Mouse (Mus musculus): Measurements from ENCODE around the gene Cacna1h. TPM values are rescaled to one million over a fixed set of nuclear protein-coding genes. Genes with fewer than 3 reads are reported as not detected.
A peak's percentile ranks its signal among the peaks of the same experiment; 100 is the strongest.

The Cacna1h gene
- polyA plus RNA-seq, 1 experiment from 2014 or later = 8.8 TPM

DNA sequence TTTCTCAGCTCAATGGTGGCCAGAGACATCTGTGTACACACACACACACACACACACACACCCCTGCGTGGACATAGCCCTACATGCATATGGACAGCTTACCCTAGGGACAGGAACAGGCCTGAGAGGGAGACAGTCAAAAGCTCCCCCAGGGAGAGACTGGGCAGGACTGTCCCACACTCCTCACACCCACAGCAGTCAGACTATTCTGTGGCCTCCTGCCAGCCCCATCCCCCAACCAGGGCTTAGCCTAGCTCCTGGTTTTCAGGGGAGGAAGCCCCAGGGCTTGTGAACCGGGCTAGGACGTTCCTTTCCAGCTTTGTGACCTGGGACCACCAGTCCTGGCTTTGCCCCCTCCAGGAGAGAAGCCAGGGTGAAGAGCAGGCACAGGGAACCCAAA, 17.4 kb downstream of the Cacna1h start:
- ATAC-seq (ENCODE audit: insufficient number of reproducible peaks, insufficient read depth, low FRiP score, low read depth) = peak; percentile 32; the same call in 1 of the 2 replicates
- 13% methylated on average over 3 of the region's 3 CpGs for WGBS
- Histone ChIP-seq H3K27ac (replicated peaks in 1 of 2; ENCODE audit: control insufficient read depth in 1 of 2, insufficient read depth in 1 of 2, low read depth in 2 of 2, low read length in 2 of 2) (peak overlapping the region; percentile 54 to 65), H3K4me1 (ENCODE audit: control insufficient read depth in 2 of 2, insufficient read depth in 2 of 2, low read length in 2 of 2) (peaks cover 52 to 60% of the 10 kb centered on the region in 2 experiments), H3K9ac (ENCODE audit: low read length) (peak overlapping the region; percentile 2; the same call in 1 of the 2 replicates), H3K36me3 (ENCODE audit: control insufficient read depth, insufficient read depth, low read length) (0 out of 2 replicates have a peak, but pooled peaks cover 6% of the 10 kb centered on the region), H3K9me3 (ENCODE audit: control insufficient read depth, low read length) (no peaks in the 10 kb centered on the region), H3K27me3 (ENCODE audit: control insufficient read depth, insufficient read depth, low read length) (no peaks in the 10 kb centered on the region), H3K4me3 (ENCODE audit: control insufficient read depth in 1 of 2, insufficient read depth in 1 of 2, low read depth in 1 of 2, low read length in 2 of 2) (no peak overlapping the region), H3K4me2 (ENCODE audit: low read length) (peak overlapping the region; percentile 28; the same call in 1 of the 2 replicates)

- no peak for ATAC-seq (ENCODE audit: insufficient number of reproducible peaks, insufficient read depth, low FRiP score, low read depth)
- Histone ChIP-seq H3K4me1 (ENCODE audit: control insufficient read depth in 2 of 2, insufficient read depth in 2 of 2, low read length in 2 of 2) (peaks cover 58 to 68% of the 10 kb centered on the region in 2 experiments), H3K4me2 (ENCODE audit: low read length) (peak overlapping the region; percentile 8; the same call in 1 of the 2 replicates), H3K27me3 (ENCODE audit: control insufficient read depth, insufficient read depth, low read length) (no peaks in the 10 kb centered on the region), H3K27ac (replicated peaks in 1 of 2; ENCODE audit: control insufficient read depth in 1 of 2, insufficient read depth in 1 of 2, low read depth in 2 of 2, low read length in 2 of 2) (peak overlapping the region; percentile 54 to 65), H3K36me3 (ENCODE audit: control insufficient read depth, insufficient read depth, low read length) (0 out of 2 replicates have a peak, but pooled peaks cover 5% of the 10 kb centered on the region), H3K4me3 (ENCODE audit: control insufficient read depth in 1 of 2, insufficient read depth in 1 of 2, low read depth in 1 of 2, low read length in 2 of 2) (no peak overlapping the region), H3K9ac (ENCODE audit: low read length) (peak overlapping the region; percentile 2; the same call in 1 of the 2 replicates), H3K9me3 (ENCODE audit: control insufficient read depth, low read length) (no peaks in the 10 kb centered on the region)
- 9% methylated on average over 6 of the region's 6 CpGs for WGBS
Measured at GRCm38 (mm10) chr17:25415421-25415913, 18.1 kb downstream of the Cacna1h start.

DNA sequence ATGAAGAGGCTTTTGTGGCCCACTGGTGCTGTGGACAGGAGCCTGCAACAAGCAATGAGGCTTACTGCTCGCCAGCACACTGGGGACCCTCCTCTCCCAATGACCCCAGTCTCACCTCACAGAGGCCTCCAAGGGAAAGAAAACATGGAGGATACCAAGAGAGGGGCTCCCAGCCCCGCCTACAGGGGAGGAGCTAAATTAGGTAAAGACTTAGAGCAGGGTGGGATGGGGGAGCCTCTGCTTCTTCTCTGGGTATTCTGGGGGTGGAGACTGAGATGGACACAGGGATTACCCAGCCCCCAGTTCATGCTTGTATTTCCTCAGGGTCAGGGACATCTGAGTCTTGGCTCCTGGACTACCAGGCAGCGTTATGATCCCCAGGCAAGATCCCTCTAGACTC, 18.7 kb downstream of the Cacna1h start:
- Histone ChIP-seq H3K9ac (ENCODE audit: low read length) (0 out of 2 replicates have a peak overlapping the region, but pooled peaks have one; percentile 21), H3K4me1 (ENCODE audit: control insufficient read depth in 2 of 2, insufficient read depth in 2 of 2, low read length in 2 of 2) (peaks cover 64 to 70% of the 10 kb centered on the region in 2 experiments)

GRCm38 (mm10) chr17:25414209-25414608, 19.4 kb downstream of the Cacna1h start:
- no peak overlapping the region for H3K4me2 ChIP-seq (ENCODE audit: low read length)
- no peaks in the 10 kb centered on the region for H3K9me3 ChIP-seq (ENCODE audit: control insufficient read depth, low read length)
- ATAC-seq (ENCODE audit: insufficient number of reproducible peaks, insufficient read depth, low FRiP score, low read depth) = no peak
- peak overlapping the region in 1 of 2 experiments; percentile 54; a peak in 2 of 4 replicates for H3K27ac ChIP-seq (replicated peaks in 1 of 2; ENCODE audit: control insufficient read depth in 1 of 2, insufficient read depth in 1 of 2, low read depth in 2 of 2, low read length in 2 of 2)
- no peak overlapping the region for H3K9ac ChIP-seq (ENCODE audit: low read length)
- H3K4me1 ChIP-seq (ENCODE audit: control insufficient read depth in 2 of 2, insufficient read depth in 2 of 2, low read length in 2 of 2) = peaks cover 68 to 70% of the 10 kb centered on the region in 2 experiments
- H3K36me3 ChIP-seq (ENCODE audit: control insufficient read depth, insufficient read depth, low read length) = 0 out of 2 replicates have a peak, but pooled peaks cover 3% of the 10 kb centered on the region
- H3K4me3 ChIP-seq (ENCODE audit: control insufficient read depth in 1 of 2, insufficient read depth in 1 of 2, low read depth in 1 of 2, low read length in 2 of 2) = no peak overlapping the region
- 45% methylated on average over 4 of the region's 4 CpGs for WGBS
- no peaks in the 10 kb centered on the region for H3K27me3 ChIP-seq (ENCODE audit: control insufficient read depth, insufficient read depth, low read length)

More for the DNA sequence above, 18.7 kb downstream of the Cacna1h start:
- no peak for ATAC-seq (ENCODE audit: insufficient number of reproducible peaks, insufficient read depth, low FRiP score, low read depth)
- peak overlapping the region in 1 of 2 experiments; percentile 54; a peak in 2 of 4 replicates for H3K27ac ChIP-seq (replicated peaks in 1 of 2; ENCODE audit: control insufficient read depth in 1 of 2, insufficient read depth in 1 of 2, low read depth in 2 of 2, low read length in 2 of 2)
- no peak overlapping the region for H3K4me2 ChIP-seq (ENCODE audit: low read length)
- no peaks in the 10 kb centered on the region for H3K9me3 ChIP-seq (ENCODE audit: control insufficient read depth, low read length)
- H3K4me3 ChIP-seq (ENCODE audit: control insufficient read depth in 1 of 2, insufficient read depth in 1 of 2, low read depth in 1 of 2, low read length in 2 of 2) = no peak overlapping the region
- no peaks in the 10 kb centered on the region for H3K27me3 ChIP-seq (ENCODE audit: control insufficient read depth, insufficient read depth, low read length)
- WGBS = 43% methylated on average over 3 of the region's 3 CpGs
- 0 out of 2 replicates have a peak, but pooled peaks cover 3% of the 10 kb centered on the region for H3K36me3 ChIP-seq (ENCODE audit: control insufficient read depth, insufficient read depth, low read length)

- no peaks in the 10 kb centered on the region for H3K36me3 ChIP-seq (ENCODE audit: control insufficient read depth, insufficient read depth, low read length)
- H3K4me2 ChIP-seq (ENCODE audit: low read length) = no peak overlapping the region
- H3K27ac ChIP-seq (replicated peaks in 1 of 2; ENCODE audit: control insufficient read depth in 1 of 2, insufficient read depth in 1 of 2, low read depth in 2 of 2, low read length in 2 of 2) = peak overlapping the region; percentile 60 to 65
- H3K4me3 ChIP-seq (ENCODE audit: control insufficient read depth in 1 of 2, insufficient read depth in 1 of 2, low read depth in 1 of 2, low read length in 2 of 2) = no peak overlapping the region
- no peaks in the 10 kb centered on the region for H3K27me3 ChIP-seq (ENCODE audit: control insufficient read depth, insufficient read depth, low read length)
- no peak overlapping the region for H3K9ac ChIP-seq (ENCODE audit: low read length)
- ATAC-seq (ENCODE audit: insufficient number of reproducible peaks, insufficient read depth, low FRiP score, low read depth) = no peak
- WGBS = 29% methylated on average over 4 of the region's 4 CpGs
- H3K9me3 ChIP-seq (ENCODE audit: control insufficient read depth, low read length) = no peaks in the 10 kb centered on the region
- peaks cover 69 to 77% of the 10 kb centered on the region in 2 experiments for H3K4me1 ChIP-seq (ENCODE audit: control insufficient read depth in 2 of 2, insufficient read depth in 2 of 2, low read length in 2 of 2)
Measured at GRCm38 (mm10) chr17:25411251-25411650, 22.3 kb downstream of the Cacna1h start.

- no peaks in the 10 kb centered on the region for H3K36me3 ChIP-seq (ENCODE audit: control insufficient read depth, insufficient read depth, low read length)
- no peaks in the 10 kb centered on the region for H3K9me3 ChIP-seq (ENCODE audit: control insufficient read depth, low read length)
- H3K27me3 ChIP-seq (ENCODE audit: control insufficient read depth, insufficient read depth, low read length) = no peaks in the 10 kb centered on the region
- H3K27ac ChIP-seq (replicated peaks in 1 of 2; ENCODE audit: control insufficient read depth in 1 of 2, insufficient read depth in 1 of 2, low read depth in 2 of 2, low read length in 2 of 2) = peak overlapping the region; percentile 60 to 65
- H3K4me3 ChIP-seq (ENCODE audit: control insufficient read depth in 1 of 2, insufficient read depth in 1 of 2, low read depth in 1 of 2, low read length in 2 of 2) = no peak overlapping the region
- peaks cover 69 to 77% of the 10 kb centered on the region in 2 experiments for H3K4me1 ChIP-seq (ENCODE audit: control insufficient read depth in 2 of 2, insufficient read depth in 2 of 2, low read length in 2 of 2)
- ATAC-seq (ENCODE audit: insufficient number of reproducible peaks, insufficient read depth, low FRiP score, low read depth) = no peak
- 32% methylated on average over 7 of the region's 7 CpGs for WGBS
- H3K9ac ChIP-seq (ENCODE audit: low read length) = peak overlapping the region; percentile 45; the same call in 1 of the 2 replicates
- H3K4me2 ChIP-seq (ENCODE audit: low read length) = no peak overlapping the region
Measured at GRCm38 (mm10) chr17:25410786-25411185, 22.8 kb downstream of the Cacna1h start.

DNA sequence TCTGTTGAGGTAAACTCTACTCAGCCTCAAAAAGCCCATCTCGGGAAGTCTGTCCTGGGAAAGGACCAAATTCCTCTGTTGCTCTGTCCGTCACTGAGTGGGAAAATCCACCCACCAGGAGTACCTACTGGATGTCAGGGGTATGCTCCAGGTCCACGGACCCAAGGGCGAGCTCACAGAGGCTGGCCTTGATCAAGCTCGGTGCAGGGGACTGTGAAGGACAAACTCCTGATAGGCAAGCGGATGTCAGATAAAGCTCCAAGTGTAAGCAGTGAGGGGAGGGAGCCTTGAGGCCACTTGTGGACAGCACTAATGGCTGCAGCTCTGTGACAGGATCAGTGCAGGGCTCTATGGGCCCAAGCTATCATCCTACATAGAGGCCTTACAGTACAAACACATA, 23.4 kb downstream of the Cacna1h start:
- Histone ChIP-seq H3K4me2 (ENCODE audit: low read length) (no peak overlapping the region), H3K27me3 (ENCODE audit: control insufficient read depth, insufficient read depth, low read length) (no peaks in the 10 kb centered on the region), H3K27ac (replicated peaks in 1 of 2; ENCODE audit: control insufficient read depth in 1 of 2, insufficient read depth in 1 of 2, low read depth in 2 of 2, low read length in 2 of 2) (peak overlapping the region; percentile 60 to 65), H3K36me3 (ENCODE audit: control insufficient read depth, insufficient read depth, low read length) (no peaks in the 10 kb centered on the region), H3K4me3 (ENCODE audit: control insufficient read depth in 1 of 2, insufficient read depth in 1 of 2, low read depth in 1 of 2, low read length in 2 of 2) (no peak overlapping the region), H3K9me3 (ENCODE audit: control insufficient read depth, low read length) (no peaks in the 10 kb centered on the region), H3K9ac (ENCODE audit: low read length) (0 out of 2 replicates have a peak overlapping the region, but pooled peaks have one; percentile 45), H3K4me1 (ENCODE audit: control insufficient read depth in 2 of 2, insufficient read depth in 2 of 2, low read length in 2 of 2) (peaks cover 70 to 77% of the 10 kb centered on the region in 2 experiments)
- ATAC-seq (ENCODE audit: insufficient number of reproducible peaks, insufficient read depth, low FRiP score, low read depth) = peak; percentile 29; the same call in 1 of the 2 replicates
- 19% methylated on average over 6 of the region's 6 CpGs for WGBS
